Mouse (Mus musculus) retina, adult 2 months (tissue): ENCODE results near the gene Ifi27l2a.
A peak's percentile ranks its signal among the peaks of the same experiment; 100 is the strongest.
"Not testable (repeated sequence)": the region's sequence is repeated elsewhere in the genome, so short reads cannot be mapped to it uniquely, and the experiment has no call there.

Experiments used
- DNase-seq: peaks from one replicate; pipeline ENCODE4 v3.0.0-alpha.2; 2012; ENCODE audit warnings: low read depth, low spot score

Gene Ifi27l2a

GRCm38 (mm10) chr12:103443524-103443923 lies at the start of gene Ifi27l2a:
Gene Ifi27l2a (minus strand): TSS chr12:103443680.
- no peak for DNase-seq

GRCm38 (mm10) chr12:103492767-103493166 lies 49.3 kb upstream of the Ifi27l2a start:
- DNase-seq, result peak; percentile 64

- DNase-seq, result no peak
Measured at GRCm38 (mm10) chr12:103491091-103491730, 47.7 kb upstream of the Ifi27l2a start.

GRCm38 (mm10) chr12:103487750-103488149 lies 44.3 kb upstream of the Ifi27l2a start:
- DNase-seq, result no peak

- DNase-seq, result no peak
Measured at GRCm38 (mm10) chr12:103487276-103487675, 43.8 kb upstream of the Ifi27l2a start.

GRCm38 (mm10) chr12:103486726-103487125 lies 43.2 kb upstream of the Ifi27l2a start:
- DNase-seq, result no peak

GRCm38 (mm10) chr12:103484200-103484972 lies 40.9 kb upstream of the Ifi27l2a start:
- not testable (repeated sequence) for DNase-seq

- no peak for DNase-seq
Measured at GRCm38 (mm10) chr12:103482781-103483180, 39.3 kb upstream of the Ifi27l2a start.

- DNase-seq, result no peak
Measured at GRCm38 (mm10) chr12:103481671-103482070, 38.2 kb upstream of the Ifi27l2a start.

GRCm38 (mm10) chr12:103477461-103478015 lies 34.1 kb upstream of the Ifi27l2a start:
- no peak for DNase-seq

- DNase-seq, result no peak
Measured at GRCm38 (mm10) chr12:103476779-103477389, 33.4 kb upstream of the Ifi27l2a start.

GRCm38 (mm10) chr12:103474481-103474880 lies 31.0 kb upstream of the Ifi27l2a start:
- DNase-seq, result no peak

GRCm38 (mm10) chr12:103457140-103457539 lies 13.7 kb upstream of the Ifi27l2a start, which contains the start of gene Ifi27l2b:
Gene Ifi27l2b (minus strand): TSS chr12:103457223.
- no peak for DNase-seq

GRCm38 (mm10) chr12:103456727-103457126 lies 13.2 kb upstream of the Ifi27l2a start:
- DNase-seq, result not testable (repeated sequence)

- DNase-seq, result no peak
Measured at GRCm38 (mm10) chr12:103453361-103453760, 9.9 kb upstream of the Ifi27l2a start.

- no peak for DNase-seq
Measured at GRCm38 (mm10) chr12:103445060-103445459, 1.6 kb upstream of the Ifi27l2a start.

GRCm38 (mm10) chr12:103444261-103444660 lies 781 bp upstream of the Ifi27l2a start:
- DNase-seq, result not testable (repeated sequence)

GRCm38 (mm10) chr12:103437601-103438000 lies 5.9 kb downstream of the Ifi27l2a start:
- DNase-seq, result no peak

GRCm38 (mm10) chr12:103434861-103435260 lies 8.6 kb downstream of the Ifi27l2a start:
- DNase-seq, result no peak

GRCm38 (mm10) chr12:103433986-103434731 lies 9.3 kb downstream of the Ifi27l2a start, which contains the start of gene Ifi27:
Gene Ifi27 (plus strand): TSS chr12:103434211.
- no peak for DNase-seq

- no peak for DNase-seq
Measured at GRCm38 (mm10) chr12:103433430-103433829, 10.1 kb downstream of the Ifi27l2a start.
